Mouse (Mus musculus) liver, postnatal 0 days (tissue): ENCODE data around the gene Nceh1.

Experiments used
- CTCF ChIP-seq: sonication (generic); IDR thresholded peaks from 2 replicates; pipeline ENCODE4 v1.5.1; 2016; ENCODE audit warnings: antibody characterized with exemption, low read depth
- EP300 ChIP-seq: IDR thresholded peaks from 2 replicates; pipeline ENCODE4 v1.6.1; 2016; ENCODE audit warnings: antibody characterized with exemption, low read depth, mild to moderate bottlenecking

DNA sequence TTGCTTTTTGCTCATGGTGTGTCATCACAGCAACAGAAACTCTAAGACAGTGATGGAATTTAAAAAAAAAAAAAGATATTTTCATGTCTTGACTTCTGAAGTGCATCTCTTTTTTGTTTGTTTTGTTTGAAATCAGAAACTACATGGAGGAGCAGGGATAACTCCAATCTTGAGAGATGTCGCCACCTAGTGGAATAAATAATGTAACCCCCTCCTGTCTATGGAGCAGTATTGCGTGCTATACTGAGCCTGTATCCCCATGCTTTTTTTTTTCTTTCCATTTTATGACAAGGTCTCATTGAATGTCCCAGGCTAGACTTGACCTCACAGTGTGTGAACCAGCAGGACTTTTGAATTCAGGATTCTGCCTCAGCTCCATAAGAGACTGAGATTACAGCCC lies 54.5 kb downstream of the Nceh1 start:
- TF ChIP-seq CTCF (peak; percentile 82), EP300 (no peak)
